Mouse (Mus musculus) cortical plate, adult 2 months (tissue): Measurements from ENCODE around the gene AC161166.1.

ENCODE experiments used
- CTCF ChIP-seq: fragments of 200-500 bp; IDR thresholded peaks from 2 replicates; pipeline ENCODE4 v1.5.1; 2011; ENCODE audit warnings: mild to moderate bottlenecking, control low read depth, low read length; ENCODE audit not compliant: insufficient read depth; ENCODE audit errors: extremely low read depth
- POLR2A ChIP-seq: fragments of 200-500 bp; IDR thresholded peaks from 2 replicates; pipeline ENCODE4 v1.6.1; 2011; ENCODE audit warnings: mild to moderate bottlenecking, low read length, control low read depth; ENCODE audit not compliant: insufficient read depth; ENCODE audit errors: extremely low read depth

- no peak for TF ChIP-seq POLR2A
- no peak for TF ChIP-seq CTCF
Observed at GRCm38 (mm10) chr7:24506065-24506459, 6.2 kb downstream of the AC161166.1 start.
